Mouse (Mus musculus) left cerebral cortex, adult 11 months (tissue): ENCODE results near the gene Syt1.
A peak's percentile ranks its signal among the peaks of the same experiment; 100 is the strongest.

ENCODE experiments used
- DNase-seq: peaks from one replicate; pipeline ENCODE4 v3.0.0; 2022; ENCODE audit warnings: low spot score

The Syt1 gene

DNA sequence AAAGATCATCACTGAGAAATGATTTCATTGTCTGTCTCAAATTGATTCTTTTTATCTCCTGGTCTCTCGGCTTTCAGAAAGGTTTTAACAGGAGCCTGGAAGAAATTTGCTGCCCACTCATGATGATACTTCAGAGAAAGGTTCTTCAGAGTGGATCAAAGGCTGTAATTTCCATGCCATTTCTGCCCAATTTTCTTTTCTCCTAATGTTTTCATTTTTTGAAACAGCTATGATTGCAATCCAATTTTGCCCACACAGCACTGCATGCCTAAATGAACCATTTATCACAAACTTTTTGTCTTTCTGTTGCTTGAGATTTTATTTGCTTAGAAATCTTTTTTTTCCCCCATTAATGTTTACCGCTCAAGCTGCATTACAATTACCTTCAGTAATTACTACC, 257.5 kb downstream of the Syt1 start:
- DNase-seq = no peak

DNA sequence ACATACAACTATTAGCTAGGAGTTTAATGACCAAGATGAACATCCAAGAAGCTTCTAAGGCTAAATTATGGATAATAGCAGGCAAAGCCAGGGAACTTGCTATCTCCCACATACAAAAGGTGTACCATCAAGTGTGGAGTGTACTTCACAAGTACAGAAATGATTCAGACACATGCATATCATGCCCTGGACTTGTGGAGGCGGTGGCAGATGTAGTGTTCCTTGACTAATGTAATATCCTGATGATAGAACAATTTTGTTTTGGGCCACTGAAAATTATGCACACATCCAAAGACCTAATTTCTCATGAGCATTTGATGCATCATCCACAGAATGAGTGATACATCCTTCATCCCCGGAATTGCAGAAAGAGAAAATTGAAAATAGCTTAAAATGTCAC, 267.0 kb downstream of the Syt1 start:
- no peak for DNase-seq

DNA sequence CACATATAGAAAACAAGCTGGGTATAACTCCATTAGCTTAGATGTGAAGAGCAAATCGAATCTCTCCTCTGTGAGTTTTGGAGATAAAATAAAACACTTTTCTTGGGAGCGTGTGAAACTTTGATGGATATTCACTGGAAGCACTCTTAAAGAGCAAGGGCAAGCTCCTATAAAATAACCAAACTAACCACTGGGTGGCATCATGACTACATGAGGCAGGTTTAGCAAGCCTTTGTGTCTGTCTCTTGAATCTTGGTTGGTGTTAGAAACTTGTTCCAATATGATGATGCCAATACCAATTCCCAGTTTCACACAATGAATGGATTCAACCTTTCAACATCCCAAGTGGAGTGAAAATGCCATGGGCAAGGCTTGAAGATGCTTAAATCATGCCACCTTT, 276.8 kb downstream of the Syt1 start:
- DNase-seq = no peak

DNA sequence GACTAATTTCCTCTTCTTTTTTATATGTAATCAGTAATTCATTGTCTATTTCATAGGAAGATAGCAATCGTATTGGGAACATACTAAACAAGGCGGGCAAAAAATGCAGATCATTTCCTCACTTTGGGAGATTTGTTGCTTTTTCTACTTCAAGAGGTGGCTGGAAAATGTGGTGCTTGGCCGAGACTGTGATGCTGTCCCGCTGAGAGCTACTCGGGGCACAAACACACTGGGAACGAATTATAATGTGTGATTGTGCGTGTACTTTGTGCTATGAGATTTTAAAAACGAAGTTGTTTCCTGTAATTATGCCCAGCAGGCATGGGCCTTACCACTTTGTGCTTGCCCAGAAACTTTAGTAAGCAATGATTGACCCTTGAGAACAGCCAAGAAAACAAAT, 281.8 kb downstream of the Syt1 start:
- DNase-seq = no peak

DNA sequence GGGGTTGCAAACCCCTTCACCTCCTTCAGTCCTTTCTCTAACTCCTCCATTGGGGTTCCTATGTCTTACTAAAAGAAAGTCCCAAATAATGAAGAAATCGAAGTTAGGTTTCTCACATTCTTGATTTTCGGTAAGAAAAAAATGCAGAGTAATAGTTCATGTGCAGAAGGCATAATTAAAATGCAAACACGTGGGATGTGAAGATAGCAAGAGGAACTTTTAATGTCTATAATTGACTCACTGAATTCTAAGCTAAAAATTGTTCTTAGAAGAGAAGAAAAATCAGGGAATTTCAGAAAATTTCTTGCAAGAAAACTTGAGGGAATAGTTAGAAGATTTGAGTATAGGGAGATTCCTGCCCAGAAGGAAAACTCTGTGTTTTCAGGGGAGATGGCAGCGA, 284.4 kb downstream of the Syt1 start:
- DNase-seq = no peak

DNA sequence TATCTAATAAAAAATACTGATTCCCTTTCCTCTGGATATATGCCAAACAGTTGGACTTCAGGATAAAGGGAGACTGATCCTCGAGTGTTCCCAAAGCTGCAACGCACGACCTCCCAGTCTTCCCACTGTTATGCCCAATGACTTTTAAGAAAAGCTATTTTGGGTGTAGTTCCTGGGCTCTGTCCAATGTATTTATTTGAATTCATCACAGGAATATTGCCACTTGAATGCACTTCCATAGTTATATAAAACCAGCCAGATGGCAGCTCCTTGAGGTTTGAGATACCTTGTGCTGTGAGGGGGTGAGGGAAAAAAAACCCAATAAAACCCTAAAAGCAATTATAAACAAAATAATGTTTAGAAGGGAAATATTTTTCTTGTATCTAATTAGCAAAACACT, 285.9 kb downstream of the Syt1 start:
- DNase-seq = no peak

DNA sequence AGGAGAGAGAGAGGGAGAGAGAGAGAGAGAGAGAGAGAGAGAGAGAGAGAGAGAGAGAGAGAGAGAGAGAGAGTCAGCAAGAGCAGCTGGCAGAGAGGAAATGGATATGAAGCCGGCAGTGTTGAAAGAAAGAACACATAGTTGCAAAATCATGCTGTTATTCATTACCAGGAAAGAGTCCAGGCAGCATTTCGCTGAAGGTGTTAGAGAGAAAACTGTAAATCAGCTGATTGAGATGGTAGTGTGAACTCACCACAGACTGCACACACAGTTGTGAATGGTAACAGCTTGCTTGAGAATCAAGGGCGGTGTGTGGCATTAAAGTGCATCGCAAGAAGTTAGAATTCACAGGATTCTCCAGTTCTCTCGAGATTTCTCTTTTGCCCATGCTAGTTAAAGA, 300.3 kb downstream of the Syt1 start:
- DNase-seq = no peak

DNA sequence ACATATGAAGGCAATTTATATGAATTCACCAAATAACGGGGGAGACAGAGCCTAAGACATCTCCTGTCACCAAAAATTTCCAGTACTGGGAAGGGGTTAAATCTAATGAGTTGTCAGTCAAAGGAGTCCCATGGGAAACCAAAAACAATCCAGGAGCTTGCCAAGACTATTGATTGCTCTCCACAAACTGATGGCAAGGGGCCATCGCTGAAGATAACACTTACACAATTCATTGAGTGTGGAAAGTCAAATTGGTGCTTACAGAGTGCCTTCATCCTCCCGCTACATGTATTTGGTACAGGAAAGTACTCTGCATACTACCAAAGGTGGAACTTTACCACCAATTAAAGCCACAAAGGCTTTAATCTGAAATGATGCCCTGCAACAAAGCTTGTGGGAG, 305.1 kb downstream of the Syt1 start:
- DNase-seq = no peak

DNA sequence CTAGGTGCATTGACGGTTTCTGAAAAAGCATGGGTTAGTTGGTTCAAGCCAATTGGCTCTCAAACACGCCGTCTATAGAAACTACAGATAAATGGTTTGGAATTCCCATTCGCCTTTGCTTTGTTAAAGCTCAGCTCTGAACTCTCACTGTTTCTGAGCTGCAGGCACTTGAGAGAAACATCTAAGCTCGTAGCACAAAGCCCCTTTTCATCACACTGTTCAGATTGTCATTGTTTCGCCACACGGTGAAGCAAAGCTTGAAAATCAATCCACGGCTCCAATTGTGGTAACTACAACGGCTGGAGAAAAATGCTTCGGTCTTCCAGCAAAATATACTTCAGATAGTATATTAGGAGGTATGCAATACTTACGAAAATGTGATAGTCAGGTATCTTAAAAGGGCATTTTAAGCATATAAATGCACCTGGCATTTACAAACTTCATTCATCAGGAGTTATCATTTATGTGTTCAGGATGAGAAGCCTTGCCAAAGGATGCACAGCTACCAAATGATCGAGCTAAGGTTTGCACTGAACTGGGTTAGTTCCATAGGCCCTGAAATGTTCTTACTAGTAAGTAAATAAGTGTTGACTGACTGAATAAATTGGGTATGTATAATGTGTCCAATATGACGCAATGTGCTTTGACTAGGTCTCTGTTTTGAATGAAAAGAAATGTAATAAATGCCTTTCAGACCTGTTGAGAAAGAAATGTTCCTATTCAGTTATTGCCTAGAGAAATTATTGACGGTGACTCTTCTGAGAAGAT, 309.2 kb downstream of the Syt1 start:
- DNase-seq = no peak

DNA sequence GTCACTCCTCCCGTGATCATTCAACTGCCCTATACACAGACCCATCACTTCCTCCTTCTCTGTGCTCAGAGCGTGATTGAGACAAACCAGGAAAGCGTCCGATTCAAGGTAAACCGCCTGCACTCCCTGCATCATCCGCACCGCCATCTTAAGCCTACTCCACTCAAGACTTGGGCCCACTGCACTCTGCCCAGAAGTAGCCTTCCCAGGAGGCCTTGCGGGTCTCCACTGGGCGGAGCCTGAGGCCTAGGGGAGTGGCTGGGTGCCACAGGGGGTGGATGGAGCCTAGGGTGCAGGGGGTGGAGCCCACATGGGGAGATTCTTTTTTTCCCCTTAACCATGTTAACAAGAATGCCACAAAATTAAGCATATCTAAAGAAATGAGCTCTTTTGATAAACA, 310.8 kb downstream of the Syt1 start, which contains the start of gene Gm5136:
Gene Gm5136 (minus strand): TSS at position 215 of the 400 bp plus-strand sequence.
- no peak for DNase-seq

DNA sequence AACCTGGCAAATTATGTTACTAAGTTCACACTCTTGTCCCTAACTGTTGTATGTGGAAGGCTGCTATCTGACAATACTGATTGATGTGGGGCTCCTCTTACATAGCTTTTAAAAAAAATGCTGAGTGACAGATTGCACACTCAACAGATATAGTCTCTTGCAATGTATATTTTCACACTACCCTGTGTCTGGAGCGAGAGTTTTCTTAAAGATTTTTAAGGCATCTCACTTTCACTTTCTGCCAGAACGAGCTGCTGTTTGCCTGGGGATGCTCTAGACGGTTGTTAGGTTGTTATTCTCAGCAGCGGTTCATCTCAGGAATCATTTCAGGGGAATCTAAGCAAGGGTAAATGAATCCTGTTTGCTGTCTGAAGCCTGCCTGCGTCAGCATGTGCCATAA, 313.7 kb downstream of the Syt1 start:
- no peak for DNase-seq

DNA sequence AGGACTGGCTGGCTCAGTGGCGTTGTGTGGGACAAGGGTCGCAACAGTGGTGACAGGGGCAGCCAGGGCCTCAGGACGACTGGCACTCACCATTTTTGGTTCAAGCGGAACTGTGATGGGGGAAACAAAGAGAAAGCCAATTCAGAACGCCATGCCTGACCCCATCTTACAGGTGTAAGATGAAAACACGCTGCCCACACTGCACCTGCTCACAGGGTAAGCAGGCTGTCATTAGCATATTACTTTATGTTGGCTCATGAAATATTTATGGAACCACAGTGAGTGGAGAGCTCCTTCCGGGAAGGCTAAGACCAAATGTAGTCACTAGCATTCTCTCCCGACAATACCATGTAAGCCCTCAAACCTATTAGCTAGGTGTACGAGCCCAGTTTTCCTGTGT, 319.8 kb downstream of the Syt1 start:
- DNase-seq = no peak

DNA sequence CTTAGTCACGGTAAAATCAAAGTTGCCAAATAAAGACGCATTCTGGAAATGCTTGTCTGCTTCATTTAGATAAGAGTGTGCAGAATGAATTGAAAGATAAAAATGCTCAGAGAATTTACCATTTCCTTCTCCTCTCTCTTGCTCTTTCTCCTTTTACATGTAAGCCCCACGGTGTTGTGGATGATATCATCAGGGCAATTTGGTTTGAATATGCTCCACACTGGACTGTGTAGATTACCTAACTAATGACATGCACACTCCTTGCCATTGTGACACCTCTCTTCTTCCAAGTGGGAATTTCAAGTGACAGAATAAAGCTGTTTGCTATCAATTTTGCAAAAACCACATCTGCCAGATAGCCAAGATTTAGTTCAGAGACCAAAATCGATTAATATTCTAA, 324.1 kb downstream of the Syt1 start:
- no peak for DNase-seq

DNA sequence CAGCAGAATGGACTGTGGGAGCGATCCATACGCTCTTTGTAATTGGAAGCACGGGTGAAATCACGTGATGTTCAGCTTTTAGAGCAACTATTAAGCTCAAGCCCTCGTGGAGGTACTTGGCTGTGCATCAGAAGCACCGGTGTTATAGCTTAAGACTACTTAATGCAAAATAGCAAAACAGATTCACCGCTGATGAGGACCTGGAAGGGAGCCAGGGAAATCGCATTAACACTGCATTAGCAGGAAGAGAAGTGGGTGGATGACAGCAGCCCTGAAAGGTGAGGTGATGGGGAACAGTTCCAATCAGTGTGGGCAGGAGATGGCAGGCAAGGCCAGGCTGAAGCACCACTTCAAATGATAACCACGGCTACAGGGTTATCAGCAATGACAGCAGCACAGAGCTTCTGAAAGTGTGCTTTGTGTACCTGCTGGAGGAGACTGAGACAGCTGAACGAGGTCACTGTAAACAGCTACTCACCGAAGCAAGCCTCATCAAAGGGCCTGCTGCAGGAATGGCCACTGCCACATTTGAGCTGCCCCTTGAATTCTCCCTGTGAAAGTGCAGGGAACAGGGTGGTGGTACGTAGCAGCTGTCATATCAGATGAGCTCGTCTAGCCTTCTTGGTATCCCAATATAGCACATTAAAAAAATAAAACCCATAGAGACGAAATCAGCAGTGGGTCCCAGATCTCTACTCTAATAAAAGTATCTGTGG, 330.9 kb downstream of the Syt1 start:
- peak; percentile 58 for DNase-seq

DNA sequence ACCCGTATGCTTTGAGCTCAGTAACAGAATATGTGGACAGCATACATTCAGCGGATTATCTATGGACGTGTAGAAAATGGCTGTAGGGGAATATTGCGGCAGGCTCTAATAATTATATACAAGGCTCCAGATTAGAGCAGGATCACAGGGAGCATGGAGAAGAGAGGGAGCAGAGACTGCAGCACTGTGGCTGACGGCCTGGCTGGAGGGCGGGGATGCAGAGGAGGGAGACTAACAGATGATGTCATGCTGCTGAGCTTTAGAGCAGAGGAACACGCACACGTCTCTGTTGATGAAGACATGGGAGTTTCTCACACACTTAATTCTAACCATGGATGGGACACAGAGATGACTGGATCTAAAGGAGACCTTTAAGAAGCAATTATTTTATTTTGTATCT, 333.7 kb downstream of the Syt1 start:
- no peak for DNase-seq

DNA sequence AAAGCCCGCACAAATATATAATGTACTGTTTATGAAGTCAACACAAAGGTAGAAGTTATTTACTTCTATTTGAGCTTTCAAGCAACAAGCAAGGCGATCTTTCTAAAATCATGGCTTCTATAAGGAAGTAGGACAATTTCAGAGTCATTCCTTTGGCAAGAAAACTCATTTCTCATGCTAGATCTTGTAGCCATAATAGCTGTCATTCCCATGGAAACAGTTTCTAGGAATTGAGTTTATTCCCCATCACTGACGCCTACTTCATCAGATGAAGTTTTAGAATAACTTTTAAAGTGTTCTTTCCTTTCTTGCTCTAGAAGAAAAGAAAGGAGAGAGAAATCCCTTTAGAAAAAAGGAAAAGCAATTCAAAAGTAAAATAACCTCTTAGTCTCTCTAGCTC, 341.8 kb downstream of the Syt1 start:
- no peak for DNase-seq

DNA sequence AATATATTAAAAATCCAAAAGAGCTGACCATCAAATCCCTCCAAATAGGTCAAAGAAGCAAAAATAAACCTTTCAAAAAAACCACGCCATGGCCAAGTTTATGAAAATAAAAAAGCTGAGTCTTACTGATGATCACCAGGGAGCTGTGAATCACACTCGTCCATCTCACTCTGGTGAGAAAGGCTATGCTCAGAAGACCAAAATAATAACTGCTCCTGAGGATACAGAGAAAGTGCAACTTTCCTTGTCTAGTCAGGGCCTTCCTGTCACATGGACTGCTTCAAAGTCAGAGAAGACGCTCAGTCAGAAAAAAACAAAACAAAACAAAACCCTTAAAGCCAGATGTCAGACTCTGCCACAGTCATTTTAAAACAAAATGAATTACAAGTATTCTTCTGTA, 350.5 kb downstream of the Syt1 start:
- DNase-seq = no peak

DNA sequence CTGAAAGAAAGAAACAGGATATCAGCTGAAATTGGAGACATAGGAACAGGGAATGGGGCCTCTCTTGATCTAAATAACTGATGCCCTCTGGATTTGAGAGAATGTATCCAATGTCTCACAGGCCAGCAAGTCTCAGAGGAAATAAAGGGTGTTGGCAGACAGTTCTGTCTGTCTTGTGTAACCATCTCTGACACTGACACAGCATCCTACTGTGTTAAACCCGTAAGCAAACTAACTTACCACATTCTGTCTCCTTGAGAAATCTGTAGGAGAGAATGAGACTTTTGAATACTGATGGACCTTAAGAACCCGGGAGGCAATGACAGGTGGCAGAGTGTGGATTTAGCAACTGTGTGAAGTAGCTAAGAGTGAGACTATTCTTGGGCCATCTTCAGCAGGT, 352.5 kb downstream of the Syt1 start:
- DNase-seq = no peak

DNA sequence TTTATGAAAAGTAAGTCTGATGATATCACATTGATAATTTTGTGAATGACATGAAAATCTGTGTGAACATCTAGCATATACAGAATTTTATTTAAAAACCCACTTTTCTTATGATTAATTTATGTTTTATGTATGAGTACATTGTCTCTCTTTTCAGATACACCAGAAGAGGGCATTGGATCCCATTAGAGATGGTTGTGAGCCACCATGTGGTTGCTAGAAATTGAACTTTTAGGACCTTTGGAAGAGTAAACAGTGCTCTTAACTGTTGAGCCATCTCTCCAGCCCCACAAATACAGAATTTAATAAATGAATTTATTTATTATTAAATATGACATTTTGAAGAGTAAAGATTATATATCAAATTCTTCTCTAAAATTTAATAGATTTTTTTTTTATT, 353.1 kb downstream of the Syt1 start:
- DNase-seq = no peak

DNA sequence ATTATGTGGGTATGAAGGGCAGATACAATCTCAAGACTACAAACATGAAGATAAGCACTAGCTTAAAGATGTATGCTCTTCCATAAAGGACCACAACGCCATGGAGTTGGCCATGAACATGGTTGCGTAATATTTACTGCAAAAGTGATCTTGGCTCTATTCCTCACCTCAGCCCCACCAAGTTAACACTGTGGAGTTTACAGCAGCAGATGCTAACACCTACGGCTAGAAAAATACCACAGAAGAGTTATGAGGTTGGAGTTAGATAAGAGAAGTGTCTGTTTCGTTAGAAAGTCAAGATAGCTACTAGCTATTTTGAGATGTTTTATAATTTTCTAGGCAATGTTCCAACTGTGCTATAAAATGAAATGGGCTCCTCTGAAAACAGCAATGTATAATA, 353.9 kb downstream of the Syt1 start:
- no peak for DNase-seq

DNA sequence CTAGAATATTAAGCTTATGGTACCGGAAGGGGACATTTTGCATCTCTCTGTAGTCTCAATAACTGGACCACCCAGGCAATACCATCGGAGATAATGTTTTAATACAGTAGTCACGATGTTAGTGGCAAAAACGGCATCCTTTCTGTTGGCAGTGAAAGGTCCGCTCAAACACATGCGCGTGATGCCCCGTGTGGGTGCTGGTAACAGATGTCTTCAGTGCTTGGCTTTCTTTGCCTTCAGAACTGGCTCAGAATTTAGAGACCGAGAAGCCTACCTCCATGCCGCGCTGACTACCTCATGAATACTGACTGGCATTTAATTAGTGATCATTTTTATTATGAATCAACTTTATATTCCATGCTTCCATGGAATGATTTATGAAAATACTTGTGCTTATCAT, 355.7 kb downstream of the Syt1 start:
- DNase-seq = no peak

DNA sequence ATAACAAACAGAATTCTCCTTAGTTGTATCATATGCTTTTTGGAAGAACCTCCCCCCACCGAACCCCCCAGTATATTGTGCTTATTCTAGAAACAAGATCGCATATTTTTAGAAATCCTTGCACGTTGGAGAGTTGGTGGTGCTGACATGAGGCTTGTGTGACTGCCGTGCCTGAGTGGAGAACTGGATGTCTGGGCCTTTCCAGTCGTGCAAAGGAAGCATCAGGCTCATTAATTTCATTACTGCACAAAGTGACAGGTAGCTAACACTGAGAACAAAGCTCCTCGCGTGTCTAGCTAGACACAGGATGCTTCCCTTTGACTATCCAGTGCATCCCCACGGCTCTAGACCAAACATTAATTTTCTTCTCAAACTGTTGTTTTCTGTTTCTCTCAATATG, 358.0 kb downstream of the Syt1 start:
- no peak for DNase-seq

DNA sequence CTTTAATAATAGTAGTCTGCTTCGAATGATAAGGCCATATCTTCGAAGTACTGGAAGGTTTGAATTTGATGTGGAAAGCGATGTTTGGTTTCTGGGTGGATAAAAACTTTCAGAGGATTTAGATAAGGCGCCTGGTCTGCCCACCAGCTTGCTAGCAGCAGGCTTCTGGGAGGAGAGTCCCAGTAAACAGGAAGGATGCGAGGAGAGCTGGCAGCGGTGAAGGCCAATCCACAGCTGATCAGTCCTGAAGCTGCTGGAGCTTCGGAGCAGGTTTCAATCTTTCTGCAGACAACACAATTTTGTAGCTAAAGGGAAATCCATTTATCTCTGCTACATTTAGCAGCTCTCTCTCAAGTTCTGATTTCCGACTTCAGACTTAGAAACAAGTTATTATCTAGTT, 358.7 kb downstream of the Syt1 start:
- DNase-seq = no peak

DNA sequence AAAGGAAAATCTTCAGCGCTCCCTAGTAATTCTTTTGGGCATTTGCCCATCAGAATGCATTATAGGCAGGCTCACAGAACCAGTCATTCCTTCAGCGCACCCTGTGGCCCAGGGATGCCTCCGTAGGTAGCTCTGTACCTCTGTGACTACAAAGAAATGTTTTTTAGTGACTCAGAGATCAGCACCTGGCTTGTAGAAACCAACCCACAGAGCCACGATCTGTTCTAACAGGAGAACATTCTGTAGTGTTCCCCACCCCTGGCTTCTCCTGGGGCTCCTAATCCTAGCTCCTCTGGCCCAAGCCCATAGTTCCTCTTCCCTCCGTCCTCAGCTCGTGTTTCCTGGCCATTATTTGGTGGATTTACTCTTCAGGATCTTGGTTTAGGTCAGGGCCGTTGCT, 361.6 kb downstream of the Syt1 start:
- DNase-seq = no peak
